Mouse (Mus musculus) gastrocnemius, postnatal 25 days (tissue): ENCODE measurements around the gene Eif4a1. TPM values are rescaled to one million over a fixed set of nuclear protein-coding genes. Genes with fewer than 3 reads are reported as not detected.
"Not testable (repeated sequence)": the region's sequence is repeated elsewhere in the genome, so short reads cannot be mapped to it uniquely, and the experiment has no call there.

Experiments
- DNase-seq: peaks from one replicate; pipeline ENCODE4 v3.0.0; 2022
- long read RNA-seq, 2 experiments: library from polyadenylated mRNA; stranded (forward); transcript quantifications; one replicate each; pipeline ENCODE4 v2.0.0; 2021
- total RNA-seq, 2 experiments: library from RNA; stranded (reverse); gene quantifications; 1 replicate in 1 of 2; 2 replicates in 1 of 2; pipeline ENCODE4 v1.2.3; 2021

Eif4a1 gene
- total RNA-seq: 100 to 1,000 TPM in 1 of 2 experiments, 10 to 100 TPM in 1; 99.8 to 102 TPM
- long read RNA-seq, experiment 1, transcript Eif4a1-213 (11 exons, 1,774 nt): major isoform, 52 of 73 reads
- long read RNA-seq, experiment 1, partial matches to known transcripts: 7 of 73 reads
- long read RNA-seq, experiment 1, other reads (novel, unspliced or antisense): 13 of 73 reads
- long read RNA-seq, experiment 2, transcript Eif4a1-213 (11 exons, 1,774 nt): major isoform, 47 of 61 reads
- long read RNA-seq, experiment 2, partial matches to known transcripts: 4 of 61 reads
- long read RNA-seq, experiment 2, other reads (novel, unspliced or antisense): 10 of 61 reads

- DNase-seq: peak; percentile 100
These were observed at the start of gene Eif4a1 for GRCm38 (mm10) chr11:69672211-69672706. TSS of gene Eif4a1 (minus strand) at chr11:69672423.

GRCm38 (mm10) chr11:69720852-69721251 is 48.6 kb upstream of the Eif4a1 start:
- DNase-seq: no peak

- DNase-seq: no peak
These were observed 47.2 kb upstream of the Eif4a1 start for GRCm38 (mm10) chr11:69719423-69719822.

GRCm38 (mm10) chr11:69718661-69719060 is 46.4 kb upstream of the Eif4a1 start:
- no peak for DNase-seq

- no peak for DNase-seq
These were observed 44.7 kb upstream of the Eif4a1 start for GRCm38 (mm10) chr11:69716953-69717352.

- DNase-seq: no peak
These were observed 43.7 kb upstream of the Eif4a1 start for GRCm38 (mm10) chr11:69715929-69716328.

GRCm38 (mm10) chr11:69715482-69715881 is 43.3 kb upstream of the Eif4a1 start:
- DNase-seq: no peak

GRCm38 (mm10) chr11:69714636-69715329 is 42.6 kb upstream of the Eif4a1 start:
- DNase-seq: no peak

- DNase-seq: no peak
These were observed 40.9 kb upstream of the Eif4a1 start for GRCm38 (mm10) chr11:69712954-69713672.

- no peak for DNase-seq
These were observed 38.9 kb upstream of the Eif4a1 start for GRCm38 (mm10) chr11:69711082-69711481.

GRCm38 (mm10) chr11:69710470-69710869 is 38.2 kb upstream of the Eif4a1 start:
- no peak for DNase-seq

- DNase-seq: no peak
These were observed 37.6 kb upstream of the Eif4a1 start for GRCm38 (mm10) chr11:69709554-69710446.

GRCm38 (mm10) chr11:69708614-69709265 is 36.5 kb upstream of the Eif4a1 start:
- no peak for DNase-seq

- no peak for DNase-seq
These were observed 35.7 kb upstream of the Eif4a1 start for GRCm38 (mm10) chr11:69707873-69708381.

GRCm38 (mm10) chr11:69707480-69707847 is 35.2 kb upstream of the Eif4a1 start:
- DNase-seq: no peak

- peak; percentile 89 for DNase-seq
These were observed 34.7 kb upstream of the Eif4a1 start for GRCm38 (mm10) chr11:69706775-69707479.

GRCm38 (mm10) chr11:69704613-69705010 is 32.4 kb upstream of the Eif4a1 start:
- no peak for DNase-seq

- DNase-seq: no peak
These were observed 31.8 kb upstream of the Eif4a1 start for GRCm38 (mm10) chr11:69703814-69704612.

GRCm38 (mm10) chr11:69703381-69703780 is 31.2 kb upstream of the Eif4a1 start:
- not testable (repeated sequence) for DNase-seq
